Mouse (Mus musculus): ENCODE results near the gene Ints1. TPM values are rescaled to one million over a fixed set of nuclear protein-coding genes. Genes with fewer than 3 reads are reported as not detected.

Gene Ints1
- polyA plus RNA-seq (2014; fragmentation: Nextera tagmentation; extraction: Ambion mirVana) = 27.3 and 35.3 TPM in 2 replicates

- peaks cover 6% of the 10 kb centered on the region; the same call in 1 of the 2 replicates for H3K4me1 ChIP-seq (ENCODE audit: control insufficient read depth, insufficient read depth, low read length)
- WGBS = under 1% methylated on average over 55 of the region's 55 CpGs
- H3K27ac ChIP-seq (ENCODE audit: low read length) = no peak within 1 kb of the TSS
- no peaks in the 10 kb centered on the region for H3K27me3 ChIP-seq (ENCODE audit: control insufficient read depth, insufficient read depth, low read length)
- peak; percentile 89 for ATAC-seq (ENCODE audit: insufficient number of reproducible peaks, insufficient read depth, low FRiP score, low read depth)
- no peaks in the 10 kb centered on the region for H3K9me3 ChIP-seq (ENCODE audit: control insufficient read depth, low read depth, low read length)
- peak within 1 kb of the TSS; percentile 80 for H3K9ac ChIP-seq (replicated peaks; ENCODE audit: low read depth, low read length)
- peak within 1 kb of the TSS; percentile 90 for H3K4me2 ChIP-seq (replicated peaks; ENCODE audit: low read depth, low read length)
- H3K36me3 ChIP-seq (ENCODE audit: control insufficient read depth, insufficient read depth, low read length) = peaks cover 22% of the 10 kb centered on the region
- H3K4me3 ChIP-seq (ENCODE audit: low read depth, low read length) = peak within 1 kb of the TSS; percentile 72
Measured at GRCm38 (mm10) chr5:139775216-139775926, at the start of gene Ints1. Gene Ints1, minus strand, starts transcription at chr5:139775674.

- Histone ChIP-seq H3K27ac (ENCODE audit: low read length) (no peak overlapping the region), H3K4me3 (ENCODE audit: low read depth, low read length) (no peak overlapping the region), H3K4me2 (replicated peaks; ENCODE audit: low read depth, low read length) (no peak overlapping the region), H3K36me3 (ENCODE audit: control insufficient read depth, insufficient read depth, low read length) (peaks cover 7% of the 10 kb centered on the region; the same call in 1 of the 2 replicates), H3K9ac (replicated peaks; ENCODE audit: low read depth, low read length) (no peak overlapping the region), H3K4me1 (ENCODE audit: control insufficient read depth, insufficient read depth, low read length) (peaks cover 8% of the 10 kb centered on the region), H3K9me3 (ENCODE audit: control insufficient read depth, low read depth, low read length) (no peaks in the 10 kb centered on the region), H3K27me3 (ENCODE audit: control insufficient read depth, insufficient read depth, low read length) (no peaks in the 10 kb centered on the region)
- WGBS = 94% methylated on average over 10 of the region's 10 CpGs
- ATAC-seq (ENCODE audit: insufficient number of reproducible peaks, insufficient read depth, low FRiP score, low read depth) = no peak
Measured at GRCm38 (mm10) chr5:139824531-139824930, 49.1 kb upstream of the Ints1 start.

- Histone ChIP-seq H3K36me3 (ENCODE audit: control insufficient read depth, insufficient read depth, low read length) (peaks cover 7% of the 10 kb centered on the region; the same call in 1 of the 2 replicates), H3K4me2 (replicated peaks; ENCODE audit: low read depth, low read length) (no peak overlapping the region), H3K27me3 (ENCODE audit: control insufficient read depth, insufficient read depth, low read length) (no peaks in the 10 kb centered on the region), H3K9me3 (ENCODE audit: control insufficient read depth, low read depth, low read length) (no peaks in the 10 kb centered on the region), H3K4me1 (ENCODE audit: control insufficient read depth, insufficient read depth, low read length) (peaks cover 8% of the 10 kb centered on the region), H3K27ac (ENCODE audit: low read length) (no peak overlapping the region), H3K4me3 (ENCODE audit: low read depth, low read length) (no peak overlapping the region), H3K9ac (replicated peaks; ENCODE audit: low read depth, low read length) (no peak overlapping the region)
- 64% methylated on average over 12 of the region's 12 CpGs for WGBS
- ATAC-seq (ENCODE audit: insufficient number of reproducible peaks, insufficient read depth, low FRiP score, low read depth) = no peak
Measured at GRCm38 (mm10) chr5:139821466-139822459, 46.3 kb upstream of the Ints1 start.

- no peaks in the 10 kb centered on the region for H3K4me1 ChIP-seq (ENCODE audit: control insufficient read depth, insufficient read depth, low read length)
- H3K4me2 ChIP-seq (replicated peaks; ENCODE audit: low read depth, low read length) = no peak within 1 kb of the TSS
- no peaks in the 10 kb centered on the region for H3K27me3 ChIP-seq (ENCODE audit: control insufficient read depth, insufficient read depth, low read length)
- peaks cover 7% of the 10 kb centered on the region; the same call in 1 of the 2 replicates for H3K36me3 ChIP-seq (ENCODE audit: control insufficient read depth, insufficient read depth, low read length)
- no peak for ATAC-seq (ENCODE audit: insufficient number of reproducible peaks, insufficient read depth, low FRiP score, low read depth)
- H3K9me3 ChIP-seq (ENCODE audit: control insufficient read depth, low read depth, low read length) = no peaks in the 10 kb centered on the region
- no peak within 1 kb of the TSS for H3K27ac ChIP-seq (ENCODE audit: low read length)
- 77% methylated on average over 9 of the region's 9 CpGs for WGBS
- no peak within 1 kb of the TSS for H3K4me3 ChIP-seq (ENCODE audit: low read depth, low read length)
- no peak within 1 kb of the TSS for H3K9ac ChIP-seq (replicated peaks; ENCODE audit: low read depth, low read length)
Measured at GRCm38 (mm10) chr5:139819538-139820181, 44.2 kb upstream of the Ints1 start, which contains the start of gene Tmem184a. Gene Tmem184a, minus strand, starts transcription at chr5:139819917.

GRCm38 (mm10) chr5:139818801-139819200 is 43.3 kb upstream of the Ints1 start:
- Histone ChIP-seq H3K36me3 (ENCODE audit: control insufficient read depth, insufficient read depth, low read length) (peaks cover 7% of the 10 kb centered on the region; the same call in 1 of the 2 replicates), H3K9ac (replicated peaks; ENCODE audit: low read depth, low read length) (no peak overlapping the region), H3K4me2 (replicated peaks; ENCODE audit: low read depth, low read length) (no peak overlapping the region), H3K4me1 (ENCODE audit: control insufficient read depth, insufficient read depth, low read length) (no peaks in the 10 kb centered on the region), H3K4me3 (ENCODE audit: low read depth, low read length) (no peak overlapping the region), H3K9me3 (ENCODE audit: control insufficient read depth, low read depth, low read length) (no peaks in the 10 kb centered on the region), H3K27me3 (ENCODE audit: control insufficient read depth, insufficient read depth, low read length) (0 out of 2 replicates have a peak, but pooled peaks cover 3% of the 10 kb centered on the region), H3K27ac (ENCODE audit: low read length) (no peak overlapping the region)
- no peak for ATAC-seq (ENCODE audit: insufficient number of reproducible peaks, insufficient read depth, low FRiP score, low read depth)
- WGBS = 57% methylated on average over 4 of the region's 4 CpGs

- Histone ChIP-seq H3K36me3 (ENCODE audit: control insufficient read depth, insufficient read depth, low read length) (no peaks in the 10 kb centered on the region), H3K4me1 (ENCODE audit: control insufficient read depth, insufficient read depth, low read length) (no peaks in the 10 kb centered on the region), H3K4me3 (ENCODE audit: low read depth, low read length) (no peak overlapping the region), H3K9ac (replicated peaks; ENCODE audit: low read depth, low read length) (no peak overlapping the region), H3K9me3 (ENCODE audit: control insufficient read depth, low read depth, low read length) (no peaks in the 10 kb centered on the region), H3K27me3 (ENCODE audit: control insufficient read depth, insufficient read depth, low read length) (0 out of 2 replicates have a peak, but pooled peaks cover 3% of the 10 kb centered on the region), H3K27ac (ENCODE audit: low read length) (no peak overlapping the region), H3K4me2 (replicated peaks; ENCODE audit: low read depth, low read length) (no peak overlapping the region)
- ATAC-seq (ENCODE audit: insufficient number of reproducible peaks, insufficient read depth, low FRiP score, low read depth) = no peak
- 83% methylated on average over 3 of the region's 3 CpGs for WGBS
Measured at GRCm38 (mm10) chr5:139818056-139818455, 42.6 kb upstream of the Ints1 start.

- Histone ChIP-seq H3K36me3 (ENCODE audit: control insufficient read depth, insufficient read depth, low read length) (no peaks in the 10 kb centered on the region), H3K9me3 (ENCODE audit: control insufficient read depth, low read depth, low read length) (no peaks in the 10 kb centered on the region), H3K4me2 (replicated peaks; ENCODE audit: low read depth, low read length) (no peak overlapping the region), H3K4me1 (ENCODE audit: control insufficient read depth, insufficient read depth, low read length) (no peaks in the 10 kb centered on the region), H3K9ac (replicated peaks; ENCODE audit: low read depth, low read length) (no peak overlapping the region), H3K27me3 (ENCODE audit: control insufficient read depth, insufficient read depth, low read length) (0 out of 2 replicates have a peak, but pooled peaks cover 3% of the 10 kb centered on the region), H3K27ac (ENCODE audit: low read length) (no peak overlapping the region), H3K4me3 (ENCODE audit: low read depth, low read length) (no peak overlapping the region)
- no peak for ATAC-seq (ENCODE audit: insufficient number of reproducible peaks, insufficient read depth, low FRiP score, low read depth)
- 7% methylated on average over 1 of the region's 1 CpGs for WGBS
Measured at GRCm38 (mm10) chr5:139817292-139817691, 41.8 kb upstream of the Ints1 start.

- H3K4me1 ChIP-seq (ENCODE audit: control insufficient read depth, insufficient read depth, low read length) = no peaks in the 10 kb centered on the region
- H3K27me3 ChIP-seq (ENCODE audit: control insufficient read depth, insufficient read depth, low read length) = 0 out of 2 replicates have a peak, but pooled peaks cover 3% of the 10 kb centered on the region
- no peak overlapping the region for H3K9ac ChIP-seq (replicated peaks; ENCODE audit: low read depth, low read length)
- H3K9me3 ChIP-seq (ENCODE audit: control insufficient read depth, low read depth, low read length) = no peaks in the 10 kb centered on the region
- no peak overlapping the region for H3K4me3 ChIP-seq (ENCODE audit: low read depth, low read length)
- no peak overlapping the region for H3K27ac ChIP-seq (ENCODE audit: low read length)
- H3K4me2 ChIP-seq (replicated peaks; ENCODE audit: low read depth, low read length) = no peak overlapping the region
- ATAC-seq (ENCODE audit: insufficient number of reproducible peaks, insufficient read depth, low FRiP score, low read depth) = no peak
- H3K36me3 ChIP-seq (ENCODE audit: control insufficient read depth, insufficient read depth, low read length) = no peaks in the 10 kb centered on the region
Measured at GRCm38 (mm10) chr5:139816445-139816844, 41.0 kb upstream of the Ints1 start.
